Mouse (Mus musculus) liver, embryonic 14.5 days (tissue): ENCODE data around the gene Pdcd7.

Experiments used
- CTCF ChIP-seq: IDR thresholded peaks from 2 replicates; pipeline ENCODE4 v1.5.1; 2016; ENCODE audit warnings: antibody characterized with exemption, low read depth, control low read depth
- EP300 ChIP-seq: IDR thresholded peaks from 2 replicates; pipeline ENCODE4 v1.6.1; 2016; ENCODE audit warnings: antibody characterized with exemption, low read depth

DNA sequence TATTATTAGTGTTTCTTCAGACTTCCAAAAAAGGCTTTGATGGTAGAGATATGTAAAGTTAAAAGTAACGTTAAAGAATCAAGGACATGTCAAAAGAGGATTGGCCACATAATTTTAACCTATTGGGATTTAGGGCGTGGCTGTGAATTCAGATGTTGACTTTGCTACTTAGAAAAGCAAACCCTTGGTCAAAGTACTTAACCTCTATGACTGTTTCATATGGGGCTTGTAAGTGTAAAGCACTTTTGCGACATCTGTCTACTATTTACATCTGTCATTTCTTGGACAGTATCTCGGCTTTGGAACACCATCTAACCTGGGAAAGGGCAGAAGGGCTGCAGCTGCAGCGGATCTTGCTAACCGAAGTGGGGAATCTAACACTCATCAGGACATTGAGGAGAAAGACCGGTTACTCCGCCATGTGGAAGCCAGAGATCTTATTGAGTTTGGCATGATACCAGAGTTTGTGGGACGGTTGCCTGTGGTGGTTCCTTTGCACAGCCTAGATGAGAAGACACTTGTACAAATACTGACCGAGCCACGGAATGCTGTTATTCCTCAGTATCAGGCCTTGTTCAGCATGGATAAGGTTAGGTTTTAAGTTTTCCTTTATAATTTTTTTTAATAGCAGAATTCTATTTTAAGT lies 23.5 kb upstream of the Pdcd7 start:
- TF ChIP-seq CTCF (no peak), EP300 (no peak)
